Mouse (Mus musculus) heart, embryonic 10.5 days (tissue): ENCODE results near the gene Klf3. TPM values are rescaled to one million over a fixed set of nuclear protein-coding genes. Genes with fewer than 3 reads are reported as not detected.
"Not testable (repeated sequence)": the region's sequence is repeated elsewhere in the genome, so short reads cannot be mapped to it uniquely, and the experiment has no call there.

ENCODE experiments used
- DNase-seq: peaks from one replicate; pipeline ENCODE4 v3.0.0-alpha.2; 2017; ENCODE audit warnings: low spot score
- H3K27ac ChIP-seq: fragments of 300-500 bp; sonication (generic); 2 replicates; pipeline ENCODE4 v1.5.1; 2016; ENCODE audit warnings: mild to moderate bottlenecking
- H3K27me3 ChIP-seq: fragments of 300-500 bp; sonication (generic); 2 replicates; pipeline ENCODE4 v1.6.1; 2016; ENCODE audit warnings: mild to moderate bottlenecking; ENCODE audit not compliant: poor library complexity, insufficient read depth, severe bottlenecking
- H3K36me3 ChIP-seq: fragments of 300-500 bp; sonication (generic); 2 replicates; pipeline ENCODE4 v1.6.1; 2016; ENCODE audit warnings: mild to moderate bottlenecking, moderate library complexity
- H3K4me1 ChIP-seq: fragments of 300-500 bp; sonication (generic); 2 replicates; pipeline ENCODE4 v1.6.1; 2016; ENCODE audit warnings: mild to moderate bottlenecking
- H3K4me3 ChIP-seq: fragments of 300-500 bp; sonication (generic); 2 replicates; pipeline ENCODE4 v1.5.1; 2016; ENCODE audit warnings: mild to moderate bottlenecking, moderate library complexity
- H3K9me3 ChIP-seq: fragments of 300-500 bp; sonication (generic); 2 replicates; pipeline ENCODE4 v1.6.1; 2016; ENCODE audit warnings: mild to moderate bottlenecking, moderate library complexity
- WGBS: fragments of 180-500 bp; shearing (Covaris S2); methylation state at CpG from one replicate; pipeline ENCODE4 v1.1.7; 2016; 5-methylcytosine and 5-hydroxymethylcytosine counted together
- polyA plus RNA-seq: library from polyadenylated mRNA; unstranded; fragments of >200 nt; fragmentation: Nextera tagmentation; extraction: Ambion mirVana; gene quantifications from 2 replicates; pipeline ENCODE4 v1.2.1, GENCODE M21; 2016

The Klf3 gene
- polyA plus RNA-seq, 1 experiment from 2014 or later, result 61.8 TPM

GRCm38 (mm10) chr5:64876086-64876830 lies 73.1 kb downstream of the Klf3 start:
- H3K4me3 ChIP-seq, result no peak overlapping the region
- no peak for DNase-seq
- H3K36me3 ChIP-seq, result no peaks in the 10 kb centered on the region
- 77% methylated on average over 12 of the region's 12 CpGs for WGBS
- no peaks in the 10 kb centered on the region for H3K9me3 ChIP-seq
- H3K4me1 ChIP-seq, result peaks cover 35% of the 10 kb centered on the region
- H3K27ac ChIP-seq, result peak overlapping the region; percentile 75
- H3K27me3 ChIP-seq, result no peaks in the 10 kb centered on the region

- Histone ChIP-seq H3K4me1 (peaks cover 35% of the 10 kb centered on the region), H3K27ac (peak overlapping the region; percentile 75; the same call in 1 of the 2 replicates), H3K9me3 (no peaks in the 10 kb centered on the region), H3K27me3 (no peaks in the 10 kb centered on the region), H3K36me3 (no peaks in the 10 kb centered on the region), H3K4me3 (no peak overlapping the region)
- DNase-seq, result no peak
- whole genome bisulfite sequencing, result 43% methylated on average over 15 of the region's 15 CpGs
Measured at GRCm38 (mm10) chr5:64877235-64878026, 74.2 kb downstream of the Klf3 start.

- Histone ChIP-seq H3K4me3 (no peak overlapping the region), H3K36me3 (no peaks in the 10 kb centered on the region), H3K27me3 (no peaks in the 10 kb centered on the region), H3K4me1 (peaks cover 35% of the 10 kb centered on the region), H3K9me3 (no peaks in the 10 kb centered on the region), H3K27ac (peak overlapping the region; percentile 76)
- peak; percentile 92 for DNase-seq
- WGBS, result 8% methylated on average over 4 of the region's 4 CpGs
Measured at GRCm38 (mm10) chr5:64878027-64878425, 74.8 kb downstream of the Klf3 start.

- peak overlapping the region; percentile 76 for H3K27ac ChIP-seq
- H3K27me3 ChIP-seq, result no peaks in the 10 kb centered on the region
- no peak overlapping the region for H3K4me3 ChIP-seq
- DNase-seq, result no peak
- peaks cover 35% of the 10 kb centered on the region for H3K4me1 ChIP-seq
- H3K36me3 ChIP-seq, result no peaks in the 10 kb centered on the region
- WGBS, result 79% methylated on average over 2 of the region's 2 CpGs
- H3K9me3 ChIP-seq, result no peaks in the 10 kb centered on the region
Measured at GRCm38 (mm10) chr5:64878526-64878925, 75.3 kb downstream of the Klf3 start.

GRCm38 (mm10) chr5:64879241-64879640 lies 76.1 kb downstream of the Klf3 start:
- no peak overlapping the region for H3K4me3 ChIP-seq
- no peaks in the 10 kb centered on the region for H3K27me3 ChIP-seq
- 48% methylated on average over 3 of the region's 3 CpGs for WGBS
- no peaks in the 10 kb centered on the region for H3K36me3 ChIP-seq
- peaks cover 41% of the 10 kb centered on the region for H3K4me1 ChIP-seq
- DNase-seq, result no peak
- no peaks in the 10 kb centered on the region for H3K9me3 ChIP-seq
- 0 out of 2 replicates have a peak overlapping the region, but pooled peaks have one; percentile 76 for H3K27ac ChIP-seq

- not testable (repeated sequence) for H3K27ac ChIP-seq, H3K9me3 ChIP-seq, H3K36me3 ChIP-seq, DNase-seq, H3K4me3 ChIP-seq, H3K27me3 ChIP-seq
- WGBS, result 88% methylated on average over 8 of the region's 10 CpGs
- H3K4me1 ChIP-seq, result peaks cover 36% of the 10 kb centered on the region
Measured at GRCm38 (mm10) chr5:64881559-64881958, 78.4 kb downstream of the Klf3 start.

GRCm38 (mm10) chr5:64881976-64882375 lies 78.8 kb downstream of the Klf3 start:
- peaks cover 33% of the 10 kb centered on the region for H3K4me1 ChIP-seq
- H3K4me3 ChIP-seq, H3K36me3 ChIP-seq, DNase-seq, H3K9me3 ChIP-seq, H3K27me3 ChIP-seq, H3K27ac ChIP-seq: not testable (repeated sequence)
- WGBS, result 79% methylated on average over 7 of the region's 11 CpGs

Other genes with a start within 250 kb of the Klf3 start
- gene Tlr1, start 130.2 kb downstream of the Klf3 start, polyA plus RNA-seq, result 0.10 and 0.11 TPM in 2 replicates
- gene Tlr6, start 156.7 kb downstream of the Klf3 start, polyA plus RNA-seq, result 0.29 and 0.34 TPM in 2 replicates
- 35.3 and 36.2 TPM in 2 replicates for gene Fam114a1, start 166.7 kb downstream of the Klf3 start, polyA plus RNA-seq